Mouse (Mus musculus): ENCODE measurements around the gene Gm3239.
"Not testable (repeated sequence)": the region's sequence is repeated elsewhere in the genome, so short reads cannot be mapped to it uniquely, and the experiment has no call there.

Gene Gm3239

DNA sequence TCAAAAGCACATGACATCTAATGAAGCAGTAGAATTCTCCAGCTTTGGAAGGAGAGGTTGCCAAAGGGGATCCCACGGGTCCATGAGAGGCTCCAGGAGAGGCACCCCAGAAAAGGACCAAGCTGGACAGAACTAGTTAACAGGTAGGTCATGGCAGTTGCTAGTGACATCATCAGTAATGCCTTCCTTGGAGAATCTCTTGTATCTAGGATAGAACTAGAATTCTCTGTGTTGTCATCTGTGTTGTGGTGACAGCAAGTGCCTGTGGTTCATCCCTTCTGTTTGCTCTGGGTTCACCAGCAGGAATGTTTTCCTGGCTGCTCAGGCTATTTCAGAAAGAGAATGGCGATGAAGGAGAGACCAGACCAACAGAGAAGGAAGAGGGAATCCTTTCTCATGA lies at the start of gene Gm3239:
Gm3239 (plus strand) TSS at position 301 of the 400 bp plus-strand sequence.
- DNase-seq (ENCODE audit: low spot score in 2 of 2), result not testable (repeated sequence)

DNA sequence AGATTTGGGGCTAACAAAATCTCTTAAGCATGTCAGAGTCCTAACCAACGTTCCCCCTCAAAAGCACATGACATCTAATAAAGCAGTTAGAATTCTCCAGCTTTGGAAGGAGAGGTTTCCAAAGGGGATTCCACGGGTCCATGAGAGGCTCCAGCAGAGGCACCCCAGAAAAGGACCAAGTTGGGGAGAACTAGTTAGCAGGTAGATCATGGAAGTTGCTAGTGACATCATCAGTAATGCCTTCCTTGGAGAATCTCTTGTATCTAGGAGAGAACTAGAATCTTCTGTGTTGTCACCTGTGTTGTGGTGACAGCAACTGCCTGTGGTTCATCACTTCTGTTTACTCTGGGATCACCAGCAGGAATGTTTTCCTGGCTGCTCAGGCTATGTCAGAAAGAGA lies 31.9 kb upstream of the Gm3239 start, which contains the start of gene Gm8159:
Gm8159 (plus strand) TSS at position 301 of the 400 bp plus-strand sequence.
- not testable (repeated sequence) for DNase-seq (ENCODE audit: low spot score in 2 of 2)

DNA sequence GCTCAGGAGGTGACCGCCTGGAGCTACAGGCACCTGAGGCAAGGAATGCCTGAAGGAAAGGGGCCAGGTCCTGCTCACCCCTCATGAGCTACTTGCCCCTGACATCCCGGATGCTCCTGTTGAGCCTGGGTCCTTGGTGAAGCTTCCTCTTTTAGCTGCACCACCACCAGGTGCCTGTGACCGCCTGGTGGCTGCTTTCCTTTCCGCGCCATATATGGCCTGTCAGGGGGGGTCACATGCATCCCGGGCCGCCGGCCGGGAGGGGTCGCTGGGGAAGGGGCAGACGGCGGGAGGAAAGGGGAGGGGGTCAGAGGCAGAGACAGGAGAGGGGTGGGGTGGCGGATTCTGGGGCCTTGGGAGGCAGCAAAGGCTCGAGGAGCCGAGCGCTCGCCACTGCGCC lies 14.7 kb upstream of the Gm3239 start:
- not testable (repeated sequence) for DNase-seq (ENCODE audit: low spot score in 2 of 2)

DNA sequence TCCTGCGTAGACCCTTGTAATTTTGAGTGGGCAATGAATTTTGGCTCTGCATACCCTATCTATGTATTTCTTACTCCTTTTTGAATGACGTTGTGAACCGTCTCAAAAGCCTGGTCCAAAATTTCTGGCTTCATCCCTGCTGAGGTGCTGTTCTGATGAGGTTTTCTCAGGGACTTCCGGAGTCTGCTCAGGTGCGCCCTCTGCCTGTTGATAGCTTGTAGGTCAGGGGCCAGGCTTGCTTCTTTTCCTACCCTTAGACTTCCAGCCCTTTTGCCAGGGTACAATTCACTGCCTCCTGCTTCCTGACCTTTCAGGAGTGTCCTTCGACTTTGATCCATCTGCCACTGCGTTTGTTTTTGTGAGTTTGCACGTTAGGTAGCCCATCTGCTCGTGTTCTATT lies 13.7 kb upstream of the Gm3239 start:
- DNase-seq (ENCODE audit: low spot score in 2 of 2), result not testable (repeated sequence)

DNA sequence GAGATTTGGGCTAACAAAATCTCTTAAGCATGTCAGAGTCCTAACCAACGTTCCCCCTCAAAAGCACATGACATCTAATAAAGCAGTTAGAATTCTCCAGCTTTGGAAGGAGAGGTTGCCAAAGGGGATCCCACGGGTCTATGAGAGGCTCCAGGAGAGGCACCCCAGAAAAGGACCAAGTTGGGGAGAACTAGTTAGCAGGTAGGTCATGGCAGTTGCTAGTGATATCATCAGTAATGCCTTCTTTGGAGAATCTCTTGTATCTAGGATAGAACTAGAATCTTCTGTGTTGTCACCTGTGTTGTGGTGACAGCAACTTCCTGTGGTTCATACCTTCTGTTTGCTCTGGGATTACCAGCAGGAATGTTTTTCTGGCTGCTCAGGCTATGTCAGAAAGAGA lies 44.9 kb downstream of the Gm3239 start, which contains the start of gene Gm7876:
Gm7876 (plus strand) TSS at position 301 of the 400 bp plus-strand sequence.
- not testable (repeated sequence) for DNase-seq (ENCODE audit: low spot score in 2 of 2)

All from spleen, postnatal 14 days (tissue).